Mouse (Mus musculus) cortical plate, adult 2 months (tissue): Measurements from ENCODE around the gene Iqgap1.

ENCODE experiments used
- CTCF ChIP-seq: fragments of 200-500 bp; IDR thresholded peaks from 2 replicates; pipeline ENCODE4 v1.5.1; 2011; ENCODE audit warnings: mild to moderate bottlenecking, control low read depth, low read length; ENCODE audit not compliant: insufficient read depth; ENCODE audit errors: extremely low read depth
- POLR2A ChIP-seq: fragments of 200-500 bp; IDR thresholded peaks from 2 replicates; pipeline ENCODE4 v1.6.1; 2011; ENCODE audit warnings: mild to moderate bottlenecking, low read length, control low read depth; ENCODE audit not compliant: insufficient read depth; ENCODE audit errors: extremely low read depth

- TF ChIP-seq CTCF (no peak), POLR2A (no peak)
These were observed 80.0 kb downstream of the Iqgap1 start for GRCm38 (mm10) chr7:80745746-80746145.
